Mouse (Mus musculus) heart, embryonic 14.5 days (tissue): ENCODE measurements at regions not wholly inside any gene's neighbourhood (a gene's known extent, or its start where the extent isn't known, plus 50 kb on each side); places are given as distances from the start of the nearest gene placed in this dataset.

Experiments used
- ATAC-seq: fragments of 200-750 bp; cut with Nextera tagmentation; 2 replicates; pipeline ENCODE4 v1.8.0; 2017; ENCODE audit warnings: low read depth, moderate TSS enrichment; ENCODE audit not compliant: insufficient number of reproducible peaks, insufficient read depth, low FRiP score
- H3K27ac ChIP-seq, 2 experiments: fragments of 200-500 bp in 1 of 2; fragments of 300-500 bp in 1 of 2; sonication (generic) in 1 of 2; replicated peaks in 1 of 2; 2 replicates each; pipeline ENCODE4 v1.5.1; 2012 to 2014; ENCODE audit warnings: low read depth in 2 of 2, low read length in 2 of 2, control low read depth in 1 of 2, mild to moderate bottlenecking in 1 of 2, mixed read lengths in 1 of 2; ENCODE audit not compliant: control insufficient read depth in 1 of 2, insufficient read depth in 1 of 2
- H3K27me3 ChIP-seq: fragments of 300-500 bp; sonication (generic); 2 replicates; pipeline ENCODE4 v1.6.1; 2014; ENCODE audit warnings: mild to moderate bottlenecking, low read length, control low read depth; ENCODE audit not compliant: control insufficient read depth, insufficient read depth
- H3K36me3 ChIP-seq: fragments of 300-500 bp; sonication (generic); 2 replicates; pipeline ENCODE4 v1.6.1; 2014; ENCODE audit warnings: mild to moderate bottlenecking, control low read depth, low read length, mixed read lengths; ENCODE audit not compliant: control insufficient read depth, insufficient read depth
- H3K4me1 ChIP-seq, 2 experiments: fragments of 200-500 bp in 1 of 2; fragments of 300-500 bp in 1 of 2; sonication (generic) in 1 of 2; 2 replicates each; pipeline ENCODE4 v1.6.1; 2012 to 2014; ENCODE audit warnings: low read length in 2 of 2, control low read depth in 1 of 2, mixed read lengths in 1 of 2; ENCODE audit not compliant: control insufficient read depth in 2 of 2, insufficient read depth in 2 of 2
- H3K4me2 ChIP-seq: fragments of 300-500 bp; sonication (generic); 2 replicates; pipeline ENCODE4 v1.6.1; 2014; ENCODE audit warnings: mild to moderate bottlenecking, low read length
- H3K4me3 ChIP-seq, 2 experiments: fragments of 200-500 bp in 1 of 2; fragments of 300-500 bp in 1 of 2; sonication (generic) in 1 of 2; 2 replicates each; pipeline ENCODE4 v1.5.1; 2012 to 2014; ENCODE audit warnings: low read length in 2 of 2, mild to moderate bottlenecking in 2 of 2, control low read depth in 1 of 2, low read depth in 1 of 2, moderate library complexity in 1 of 2; ENCODE audit not compliant: control insufficient read depth in 1 of 2, insufficient read depth in 1 of 2
- H3K9ac ChIP-seq: fragments of 300-500 bp; sonication (generic); 2 replicates; pipeline ENCODE4 v1.6.1; 2014; ENCODE audit warnings: mild to moderate bottlenecking, low read length
- H3K9me3 ChIP-seq: fragments of 300-500 bp; sonication (generic); 2 replicates; pipeline ENCODE4 v1.6.1; 2016; ENCODE audit warnings: low read length, control low read depth; ENCODE audit not compliant: control insufficient read depth
- WGBS: fragments of 180-500 bp; shearing (Covaris S2); extraction: QIAGEN DNeasy Blood & Tissue Kit; methylation state at CpG from one replicate; pipeline ENCODE4 v1.1.7; 2014; 5-methylcytosine and 5-hydroxymethylcytosine counted together

GRCm38 (mm10) chr4:124223646-124224500, 306.1 kb upstream of the 4930535I16Rik start:
- no peaks in the 10 kb centered on the region for H3K36me3 ChIP-seq
- H3K9ac ChIP-seq: no peak overlapping the region
- no peak overlapping the region for H3K4me3 ChIP-seq
- H3K27me3 ChIP-seq: no peaks in the 10 kb centered on the region; the same call in 1 of the 2 replicates
- no peak overlapping the region for H3K27ac ChIP-seq
- no peaks in the 10 kb centered on the region for H3K4me1 ChIP-seq
- no peak overlapping the region for H3K4me2 ChIP-seq
- 76% methylated on average over 15 of the region's 15 CpGs for WGBS
- H3K9me3 ChIP-seq: no peaks in the 10 kb centered on the region
- no peak for ATAC-seq

GRCm38 (mm10) chr4:124221736-124222135, 303.9 kb upstream of the 4930535I16Rik start:
- 83% methylated on average over 4 of the region's 4 CpGs for WGBS
- no peak for ATAC-seq
- H3K27ac ChIP-seq: no peak overlapping the region

GRCm38 (mm10) chr4:124217206-124217605, 299.4 kb upstream of the 4930535I16Rik start:
- ATAC-seq: no peak
- Histone ChIP-seq H3K9me3 (no peaks in the 10 kb centered on the region), H3K36me3 (no peaks in the 10 kb centered on the region), H3K4me3 (no peak overlapping the region), H3K27me3 (no peaks in the 10 kb centered on the region; the same call in 1 of the 2 replicates), H3K9ac (no peak overlapping the region), H3K4me2 (no peak overlapping the region), H3K27ac (no peak overlapping the region; a peak in 1 of 4 replicates), H3K4me1 (peaks cover 2 to 4% of the 10 kb centered on the region in 2 experiments; a peak in 1 of 4 replicates)
- WGBS: 41% methylated on average over 10 of the region's 10 CpGs

More at GRCm38 (mm10) chr4:124221736-124222135, 303.9 kb upstream of the 4930535I16Rik start:
- Histone ChIP-seq H3K36me3 (no peaks in the 10 kb centered on the region), H3K27me3 (no peaks in the 10 kb centered on the region; the same call in 1 of the 2 replicates), H3K4me1 (0 out of 4 replicates have a peak, but pooled peaks cover 0 to 2% of the 10 kb centered on the region in 2 experiments), H3K4me2 (no peak overlapping the region), H3K9ac (no peak overlapping the region), H3K4me3 (no peak overlapping the region), H3K9me3 (no peaks in the 10 kb centered on the region)

- Histone ChIP-seq H3K4me2 (no peak overlapping the region), H3K4me3 (no peak overlapping the region), H3K9ac (no peak overlapping the region), H3K27me3 (no peaks in the 10 kb centered on the region; the same call in 1 of the 2 replicates), H3K36me3 (no peaks in the 10 kb centered on the region), H3K4me1 (peaks cover 2 to 4% of the 10 kb centered on the region in 2 experiments; a peak in 1 of 4 replicates), H3K27ac (no peak overlapping the region), H3K9me3 (no peaks in the 10 kb centered on the region)
- 56% methylated on average over 5 of the region's 5 CpGs for WGBS
- ATAC-seq: no peak
Measured at GRCm38 (mm10) chr4:124216351-124216750, 298.5 kb upstream of the 4930535I16Rik start.

- no peak for ATAC-seq
- H3K27me3 ChIP-seq: no peaks in the 10 kb centered on the region; the same call in 1 of the 2 replicates
- no peak overlapping the region for H3K9ac ChIP-seq
- H3K4me1 ChIP-seq: peaks cover 2 to 4% of the 10 kb centered on the region in 2 experiments; a peak in 1 of 4 replicates
- no peaks in the 10 kb centered on the region for H3K36me3 ChIP-seq
- no peak overlapping the region for H3K27ac ChIP-seq
- 67% methylated on average over 7 of the region's 7 CpGs for WGBS
- no peak overlapping the region for H3K4me3 ChIP-seq
- H3K9me3 ChIP-seq: no peaks in the 10 kb centered on the region
- no peak overlapping the region for H3K4me2 ChIP-seq
Measured at GRCm38 (mm10) chr4:124215077-124215476, 297.3 kb upstream of the 4930535I16Rik start.

- H3K9ac ChIP-seq: no peak overlapping the region
- H3K27ac ChIP-seq: no peak overlapping the region
- no peak overlapping the region for H3K4me2 ChIP-seq
- no peaks in the 10 kb centered on the region; the same call in 1 of the 2 replicates for H3K9me3 ChIP-seq
- H3K4me1 ChIP-seq: peaks cover 0 to 3% of the 10 kb centered on the region in 2 experiments; a peak in 1 of 4 replicates
- WGBS: 83% methylated on average over 9 of the region's 9 CpGs
- ATAC-seq: no peak
- no peak overlapping the region for H3K4me3 ChIP-seq
- H3K36me3 ChIP-seq: no peaks in the 10 kb centered on the region
- H3K27me3 ChIP-seq: no peaks in the 10 kb centered on the region; the same call in 1 of the 2 replicates
Measured at GRCm38 (mm10) chr4:124210103-124210502, 292.3 kb upstream of the 4930535I16Rik start.

GRCm38 (mm10) chr4:124206480-124206879, 288.7 kb upstream of the 4930535I16Rik start:
- 84% methylated on average over 16 of the region's 16 CpGs for WGBS
- H3K27me3 ChIP-seq: no peaks in the 10 kb centered on the region; the same call in 1 of the 2 replicates

More at GRCm38 (mm10) chr4:124206480-124206879, 288.7 kb upstream of the 4930535I16Rik start:
- no peak overlapping the region for H3K9ac ChIP-seq
- H3K27ac ChIP-seq: no peak overlapping the region
- no peak overlapping the region for H3K4me3 ChIP-seq
- H3K4me2 ChIP-seq: no peak overlapping the region
- no peak for ATAC-seq
- no peaks in the 10 kb centered on the region for H3K36me3 ChIP-seq
- H3K9me3 ChIP-seq: peaks cover 12% of the 10 kb centered on the region
- no peaks in the 10 kb centered on the region for H3K4me1 ChIP-seq
